Mouse (Mus musculus) thymus, postnatal 25 days (tissue): ENCODE measurements around the gene Pds5b.
"Not testable (repeated sequence)": the region's sequence is repeated elsewhere in the genome, so short reads cannot be mapped to it uniquely, and the experiment has no call there.

Experiments used
- DNase-seq: peaks from one replicate; pipeline ENCODE4 v3.0.0; 2022

The Pds5b gene

GRCm38 (mm10) chr5:150829499-150829898 lies 156.0 kb downstream of the Pds5b start:
- no peak for DNase-seq

- no peak for DNase-seq
Observed at GRCm38 (mm10) chr5:150830718-150831117, 157.2 kb downstream of the Pds5b start.

GRCm38 (mm10) chr5:150836782-150837181 lies 163.2 kb downstream of the Pds5b start:
- no peak for DNase-seq

GRCm38 (mm10) chr5:150839688-150840541 lies 166.4 kb downstream of the Pds5b start:
- DNase-seq = no peak

GRCm38 (mm10) chr5:150840596-150840995 lies 167.1 kb downstream of the Pds5b start:
- DNase-seq = peak; percentile 3

- no peak for DNase-seq
Observed at GRCm38 (mm10) chr5:150845961-150846360, 172.4 kb downstream of the Pds5b start.

- DNase-seq = no peak
Observed at GRCm38 (mm10) chr5:150850821-150851220, 177.3 kb downstream of the Pds5b start.

- DNase-seq = not testable (repeated sequence)
Observed at GRCm38 (mm10) chr5:150852097-150852496, 178.6 kb downstream of the Pds5b start.

GRCm38 (mm10) chr5:150854506-150854905 lies 181.0 kb downstream of the Pds5b start:
- DNase-seq = no peak

- DNase-seq = no peak
Observed at GRCm38 (mm10) chr5:150859642-150860194, 186.2 kb downstream of the Pds5b start.
